ENCODE assay signal across 1 mouse cellular context in the genomic region with DNA sequence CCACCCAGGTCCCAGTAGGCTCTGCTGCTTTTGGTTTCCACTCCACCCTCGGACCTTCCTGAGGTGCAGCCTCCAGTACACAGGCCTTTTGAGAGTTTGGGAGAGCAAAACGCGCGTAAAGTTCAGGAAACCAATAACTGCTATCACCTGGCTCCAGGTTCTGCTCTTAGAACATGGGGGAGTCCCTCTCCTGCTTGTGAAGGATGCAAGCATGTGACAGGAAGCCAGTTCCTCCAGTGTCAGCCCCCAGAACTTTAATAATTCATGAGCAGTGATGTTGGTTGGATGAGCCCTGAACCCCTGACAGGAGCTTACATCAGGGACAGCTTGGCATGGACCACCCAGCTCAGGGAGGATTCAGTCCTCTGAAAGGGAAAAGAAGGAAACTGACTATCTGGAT.
A peak's percentile ranks its signal among the peaks of the same experiment; 100 is the strongest.
TF ChIP-seq lines count a peak whose summit lies in the region.

No protein-coding gene starts in this region.

TF ChIP-seq in CH12.LX, 34 proteins besides CTCF, POLR2A, EP300 and RAD21 (continued from another document):
- TF ChIP-seq MEF2A (IDR thresholded peaks at IDR 0.05; ENCODE audit: borderline replicate concordance, low read depth, low read length) (peak; percentile 58; the same call in 1 of the 2 replicates), ELF1 (IDR thresholded peaks at IDR 0.05; ENCODE audit: low read depth, low read length) (peak; percentile 51; the same call in 1 of the 2 replicates), NRF1 (IDR thresholded peaks at IDR 0.05; ENCODE audit: low read depth, low read length) (no peak), GABPA (IDR thresholded peaks at IDR 0.05; ENCODE audit: insufficient replicate concordance, low read depth, low read length) (no peak), USF1 (IDR thresholded peaks at IDR 0.05; ENCODE audit: low read depth, low read length) (peak; percentile 43; the same call in 1 of the 2 replicates), ZMIZ1 (IDR thresholded peaks at IDR 0.05; ENCODE audit: low read depth, low read length) (no peak), TBP (conservative IDR thresholded peaks at IDR 0.05; ENCODE audit: low read depth, low read length) (no peak), USF2 (conservative IDR thresholded peaks at IDR 0.05; ENCODE audit: low read depth, low read length) (0 out of 2 replicates have a peak, but pooled peaks have one; percentile 17)
